Mouse (Mus musculus): Measurements from ENCODE around the gene Shc2.

Gene Shc2

DNA sequence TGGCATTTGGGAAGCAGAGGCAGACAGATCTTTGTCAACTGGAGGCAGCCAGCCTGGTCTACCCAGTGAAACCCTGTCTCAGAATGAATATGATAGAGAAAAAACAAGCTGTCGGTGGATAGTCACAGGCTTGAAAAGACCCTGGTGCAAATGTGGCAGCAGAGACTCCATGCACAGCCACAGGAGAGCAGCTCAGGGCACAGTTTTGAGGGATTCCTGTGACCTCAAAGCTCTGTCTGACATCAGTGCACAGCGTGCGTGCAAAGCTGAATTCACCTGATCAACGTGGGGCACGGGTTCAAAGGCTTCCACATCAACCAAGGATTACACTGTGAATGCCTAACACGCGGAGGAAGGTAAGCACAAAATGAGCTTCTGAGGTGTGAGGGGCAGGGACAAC is 57.4 kb downstream of the Shc2 start:
- DNase-seq (ENCODE audit: low read depth), result no peak

DNA sequence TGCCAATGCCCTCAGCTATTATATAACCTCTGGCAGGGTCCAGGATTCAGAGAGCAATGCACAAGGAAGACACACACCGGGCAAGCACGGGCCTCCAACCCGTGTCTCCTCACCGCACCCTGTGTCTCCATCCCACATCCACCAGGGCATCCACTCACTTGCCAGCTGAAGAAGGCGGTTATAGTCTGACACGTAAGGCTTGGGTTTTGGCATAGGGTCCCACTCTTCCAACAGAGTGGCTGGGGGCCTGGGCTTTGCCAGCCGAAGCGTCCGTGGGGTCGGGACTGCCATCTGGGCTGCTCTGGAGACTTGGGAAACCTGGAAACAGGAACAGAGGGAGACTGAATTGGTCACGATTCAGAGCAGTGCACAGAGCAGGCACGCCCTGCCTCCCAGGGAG is 57.9 kb downstream of the Shc2 start:
- DNase-seq (ENCODE audit: low read depth), result no peak

DNA sequence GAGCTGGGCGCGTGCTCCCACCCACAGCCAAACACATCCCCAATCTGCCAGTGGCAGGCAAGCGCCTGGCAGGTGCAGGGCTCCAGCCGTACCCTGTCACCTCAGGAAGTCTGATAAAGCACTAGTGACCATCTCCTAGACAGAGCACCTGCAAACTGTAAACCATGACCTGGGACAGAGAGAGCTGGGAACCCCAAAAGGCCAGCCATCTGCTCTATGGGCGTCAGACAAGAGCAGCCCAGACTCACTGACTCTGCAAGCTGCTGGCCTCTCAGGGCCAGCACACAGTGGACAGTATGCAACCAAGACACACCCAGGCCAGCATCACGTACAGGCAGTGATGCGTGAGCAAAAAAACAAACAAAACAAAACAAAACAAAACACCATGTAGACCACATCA is 58.8 kb downstream of the Shc2 start:
- DNase-seq (ENCODE audit: low read depth), result no peak

DNA sequence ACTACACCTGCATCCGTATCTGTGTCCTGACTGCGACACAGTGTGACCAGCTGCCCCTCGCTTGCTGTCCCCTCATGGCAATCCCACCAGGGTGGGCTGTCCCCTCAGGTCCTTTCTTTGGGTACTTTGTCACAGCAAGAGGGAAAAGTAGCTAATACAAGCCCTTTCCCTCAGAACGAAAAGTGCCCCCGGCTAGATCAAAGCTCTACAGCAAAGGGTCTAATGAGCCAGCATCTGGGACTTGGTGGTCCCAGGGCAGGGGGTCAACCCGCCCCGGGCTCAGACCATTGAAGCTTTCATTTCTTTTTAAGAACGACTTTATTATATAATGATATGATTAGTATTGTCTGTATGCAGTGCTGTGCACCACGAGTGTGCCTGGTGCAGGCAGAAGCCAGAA is 59.4 kb downstream of the Shc2 start:
- no peak for DNase-seq (ENCODE audit: low read depth)

DNA sequence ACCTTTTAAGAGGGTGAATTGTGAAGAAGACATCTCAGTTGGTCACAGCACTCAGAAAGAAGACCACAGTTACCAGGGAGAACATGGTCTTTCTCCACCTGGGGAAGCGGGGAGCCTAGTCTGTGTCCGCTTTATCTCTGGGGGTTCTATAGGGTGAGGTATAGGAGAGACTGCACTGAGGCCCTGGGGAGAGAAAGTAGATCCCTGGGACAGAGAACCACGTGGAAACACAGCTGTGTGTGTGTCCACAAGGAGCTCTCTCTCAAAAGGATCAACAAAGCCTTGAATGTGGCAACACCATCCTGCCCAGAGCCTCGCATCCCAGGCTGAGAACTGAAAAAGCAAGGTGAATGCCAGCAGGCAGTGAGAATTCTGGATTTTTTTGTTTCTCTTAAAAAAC is 60.3 kb downstream of the Shc2 start:
- no peak for DNase-seq (ENCODE audit: low read depth)

DNA sequence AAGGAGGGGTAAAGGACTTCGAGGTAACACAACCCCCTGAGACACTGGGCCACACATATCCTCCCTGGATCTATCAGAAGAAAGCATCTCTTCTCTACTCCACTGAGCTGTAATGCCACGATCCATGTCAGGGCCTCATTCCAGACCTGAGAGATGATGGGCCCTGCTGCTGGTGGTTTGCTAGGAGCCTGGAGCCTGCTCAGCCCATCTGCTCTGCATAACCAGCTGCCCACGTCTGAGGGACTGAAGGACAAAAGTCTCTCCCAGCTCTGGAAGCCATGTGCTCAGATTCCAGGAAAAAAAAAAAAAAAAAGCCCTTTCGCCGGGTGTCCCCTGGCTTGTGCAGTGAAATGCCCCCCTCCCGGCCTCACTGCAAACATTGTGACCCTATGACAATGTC is 62.0 kb downstream of the Shc2 start:
- no peak for DNase-seq (ENCODE audit: low read depth)

DNA sequence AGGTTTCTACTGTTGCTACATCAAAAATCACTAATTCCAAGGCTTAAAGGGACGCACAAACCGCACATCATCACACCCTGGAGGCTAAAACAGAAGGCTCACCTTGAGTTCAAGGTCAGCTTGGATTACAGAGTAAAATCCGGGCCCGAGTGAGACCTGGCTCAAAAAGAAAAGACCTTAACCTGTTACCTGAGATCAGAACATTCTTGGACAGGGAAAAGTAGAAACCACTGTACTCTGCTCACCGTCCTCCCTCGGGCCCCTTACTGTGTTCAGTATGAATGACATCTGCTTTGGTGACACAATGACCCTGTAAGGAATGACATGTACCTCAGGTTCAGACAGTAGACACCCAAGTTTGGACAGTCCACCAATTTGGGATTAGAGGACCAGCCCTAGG is 62.9 kb downstream of the Shc2 start:
- DNase-seq (ENCODE audit: low read depth), result no peak

DNA sequence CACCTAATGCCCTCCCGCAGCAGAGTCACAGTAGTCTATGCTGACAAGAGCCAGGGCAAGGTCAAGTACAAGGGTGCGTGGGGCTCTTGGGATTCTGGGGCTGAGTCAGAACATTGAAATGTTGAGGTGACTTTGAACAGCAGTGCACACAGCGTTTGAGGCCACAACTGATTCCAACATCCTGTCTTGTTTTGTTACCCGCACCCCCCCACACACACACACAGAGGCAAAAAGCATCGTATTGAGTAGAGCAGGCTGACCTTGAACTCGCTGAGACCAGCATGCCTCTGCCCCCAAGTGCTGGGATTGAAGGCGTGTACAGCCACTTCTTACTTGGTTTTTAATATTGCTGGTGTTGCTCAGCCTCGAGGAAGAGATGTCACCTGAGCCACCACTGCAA is 63.4 kb downstream of the Shc2 start:
- DNase-seq (ENCODE audit: low read depth), result no peak

DNA sequence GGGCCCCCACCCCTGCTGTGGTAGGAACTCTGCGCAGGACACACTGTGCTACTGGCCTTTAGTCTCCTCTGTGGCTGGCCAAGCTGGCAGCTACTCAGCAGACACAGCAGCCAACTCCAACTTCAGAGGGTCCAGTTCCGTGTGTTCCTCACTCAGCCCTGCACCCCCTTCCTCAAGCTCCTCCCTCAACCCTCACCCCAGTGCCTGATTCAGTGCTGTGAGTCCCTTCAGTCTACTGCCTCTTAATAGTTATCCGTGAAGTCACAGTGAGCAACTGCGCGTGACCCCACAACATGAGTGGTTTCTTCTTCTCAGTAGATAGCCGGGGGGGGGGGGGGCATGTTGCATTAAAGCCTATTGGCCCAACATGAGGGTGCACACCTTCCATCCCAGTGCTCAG is 64.1 kb downstream of the Shc2 start:
- no peak for DNase-seq (ENCODE audit: low read depth)

DNA sequence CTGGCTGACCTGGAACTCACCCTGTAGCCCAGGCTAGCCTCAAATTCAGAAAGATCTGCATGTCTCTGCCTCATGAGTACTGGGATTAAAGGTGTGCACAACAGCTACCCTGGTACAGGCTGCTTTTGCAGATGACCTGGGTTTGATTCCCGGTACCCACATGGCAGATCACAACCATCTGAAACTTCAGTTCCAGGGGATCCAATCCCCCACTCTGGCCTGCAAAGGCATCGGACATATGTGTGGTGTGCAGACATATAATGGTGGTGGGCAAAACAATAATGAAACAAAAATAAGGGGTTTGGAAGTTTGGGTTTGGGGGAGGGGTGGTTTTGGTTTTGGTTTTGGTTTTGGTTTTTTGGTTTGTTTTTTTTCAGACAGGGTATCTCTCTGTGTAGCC is 66.4 kb downstream of the Shc2 start:
- DNase-seq (ENCODE audit: low read depth), result no peak

DNA sequence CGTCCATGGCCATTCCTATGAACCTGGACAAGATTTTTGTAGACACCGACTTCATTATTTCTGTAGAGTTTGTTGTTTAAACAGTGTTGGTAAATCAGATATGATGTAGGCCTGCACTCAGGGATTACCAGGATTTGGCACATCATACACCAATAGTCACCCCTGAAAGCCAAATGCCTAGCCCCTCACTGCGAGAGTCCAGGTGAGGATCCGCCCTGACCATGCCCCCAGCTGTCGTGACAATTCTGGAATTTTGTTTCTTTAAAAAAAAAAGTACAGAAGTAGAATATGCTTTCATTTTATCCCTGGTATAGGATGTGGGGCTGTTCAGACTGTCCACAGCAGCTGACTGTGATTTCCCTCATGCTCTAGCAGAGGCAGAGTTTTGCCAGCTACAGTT is 67.8 kb downstream of the Shc2 start:
- DNase-seq (ENCODE audit: low read depth), result no peak
